Mouse (Mus musculus) urinary bladder, adult 2 months (tissue): ENCODE data around the gene Acot7. TPM values are rescaled to one million over a fixed set of nuclear protein-coding genes. Genes with fewer than 3 reads are reported as not detected.

ENCODE experiments used
- polyA plus RNA-seq: library from polyadenylated mRNA; depleted of rRNA; stranded (reverse); fragments of >200 nt; gene quantifications from 2 replicates; pipeline ENCODE4 v1.2.3, GENCODE M21; 2012; rRNA removed

Gene Acot7
- polyA plus RNA-seq, 1 experiment, result 44.9 TPM

Other genes with a start within 250 kb of the Acot7 start
- gene Dnajc11, start 244.4 kb upstream of the Acot7 start, polyA plus RNA-seq, result 33.6 and 35.7 TPM in 2 replicates
- gene Thap3, start 189.1 kb upstream of the Acot7 start, polyA plus RNA-seq, result 53.1 and 55.1 TPM in 2 replicates
- 13.2 and 15.3 TPM in 2 replicates for gene Phf13, start 181.9 kb upstream of the Acot7 start, polyA plus RNA-seq
- gene Klhl21, start 169.3 kb upstream of the Acot7 start, polyA plus RNA-seq, result 34.5 and 38.3 TPM in 2 replicates
- gene Zbtb48, start 150.5 kb upstream of the Acot7 start, polyA plus RNA-seq, result 13.5 and 16.0 TPM in 2 replicates
- gene Tas1r1, start 139.6 kb upstream of the Acot7 start, polyA plus RNA-seq, result 0.04 and 0.10 TPM in 2 replicates
- gene Nol9, start 138.8 kb upstream of the Acot7 start, polyA plus RNA-seq, result 11.3 and 13.0 TPM in 2 replicates
- gene Plekhg5, start 105.6 kb upstream of the Acot7 start, polyA plus RNA-seq, result 13.2 and 14.6 TPM in 2 replicates
- 3.7 TPM in 2 replicates for gene Tnfrsf25, start 62.2 kb upstream of the Acot7 start, polyA plus RNA-seq
- 6.0 and 7.8 TPM in 2 replicates for gene Espn, start 25.8 kb upstream of the Acot7 start, polyA plus RNA-seq
- 0.23 and 0.46 TPM in 2 replicates for gene Hes2, start 19.3 kb upstream of the Acot7 start, polyA plus RNA-seq
- gene Gpr153, start 96.1 kb downstream of the Acot7 start, polyA plus RNA-seq, result 31.3 and 39.2 TPM in 2 replicates
- gene Hes3, start 113.5 kb downstream of the Acot7 start, polyA plus RNA-seq, result not detected in 2 replicates
- 25.2 and 26.2 TPM in 2 replicates for gene Icmt, start 119.1 kb downstream of the Acot7 start, polyA plus RNA-seq
- gene Rnf207, start 140.9 kb downstream of the Acot7 start, polyA plus RNA-seq, result 28.0 and 34.9 TPM in 2 replicates
- gene Rpl22, start 147.6 kb downstream of the Acot7 start, polyA plus RNA-seq, result 727 and 877 TPM in 2 replicates
- 0.55 and 0.56 TPM in 2 replicates for gene Chd5, start 160.5 kb downstream of the Acot7 start, polyA plus RNA-seq